Mouse (Mus musculus) neural tube, embryonic 12.5 days (tissue): ENCODE measurements around the gene Olfr702. TPM values are rescaled to one million over a fixed set of nuclear protein-coding genes. Genes with fewer than 3 reads are reported as not detected.

Experiments
- ATAC-seq: fragments of 200-750 bp; cut with Nextera tagmentation; 2 replicates; pipeline ENCODE4 v1.8.0; 2017; ENCODE audit warnings: low read depth, mild to moderate bottlenecking, moderate TSS enrichment, moderate library complexity; ENCODE audit not compliant: low FRiP score
- H3K27ac ChIP-seq: fragments of 300-500 bp; sonication (generic); 2 replicates; pipeline ENCODE4 v1.5.1; 2016
- H3K27me3 ChIP-seq: fragments of 300-500 bp; sonication (generic); replicated peaks from 2 replicates; pipeline ENCODE4 v1.6.1; 2016; ENCODE audit warnings: mild to moderate bottlenecking
- H3K36me3 ChIP-seq: fragments of 300-500 bp; sonication (generic); 2 replicates; pipeline ENCODE4 v1.6.1; 2016; ENCODE audit warnings: mild to moderate bottlenecking
- H3K4me1 ChIP-seq: fragments of 300-500 bp; sonication (generic); 2 replicates; pipeline ENCODE4 v1.6.1; 2016
- H3K4me2 ChIP-seq: fragments of 300-500 bp; sonication (generic); replicated peaks from 2 replicates; pipeline ENCODE4 v1.6.1; 2016; ENCODE audit warnings: mild to moderate bottlenecking
- H3K4me3 ChIP-seq: fragments of 300-500 bp; sonication (generic); 2 replicates; pipeline ENCODE4 v1.5.1; 2016
- H3K9ac ChIP-seq: fragments of 300-500 bp; sonication (generic); 2 replicates; pipeline ENCODE4 v1.6.1; 2016; ENCODE audit warnings: mild to moderate bottlenecking
- H3K9me3 ChIP-seq: fragments of 300-500 bp; sonication (generic); 2 replicates; pipeline ENCODE4 v1.6.1; 2016; ENCODE audit warnings: mild to moderate bottlenecking
- WGBS: fragments of 180-500 bp; shearing (Covaris S2); methylation state at CpG from one replicate; pipeline ENCODE4 v1.1.7; 2016; 5-methylcytosine and 5-hydroxymethylcytosine counted together
- polyA plus RNA-seq: library from polyadenylated mRNA; unstranded; fragments of >200 nt; fragmentation: Nextera tagmentation; extraction: Ambion mirVana; gene quantifications from 2 replicates; pipeline ENCODE4 v1.2.1, GENCODE M21; 2016

Olfr702 gene
- polyA plus RNA-seq, result not detected in 2 replicates

- no peaks in the 10 kb centered on the region for H3K9me3 ChIP-seq
- no peak within 1 kb of the TSS for H3K4me2 ChIP-seq
- no peak within 1 kb of the TSS for H3K27ac ChIP-seq
- H3K9ac ChIP-seq, result no peak within 1 kb of the TSS
- no peak for ATAC-seq
- H3K4me3 ChIP-seq, result no peak within 1 kb of the TSS
- H3K4me1 ChIP-seq, result no peaks in the 10 kb centered on the region
- H3K27me3 ChIP-seq, result no peaks in the 10 kb centered on the region
- H3K36me3 ChIP-seq, result no peaks in the 10 kb centered on the region
Measured at GRCm38 (mm10) chr7:106833793-106834192, at the start of gene Olfr702. Gene Olfr702 (minus strand): TSS chr7:106833893.

GRCm38 (mm10) chr7:106876791-106877190 lies 43.1 kb upstream of the Olfr702 start, which contains the start of gene Olfr705:
Gene Olfr705 (minus strand): TSS chr7:106876891.
- no peak within 1 kb of the TSS for H3K4me3 ChIP-seq
- H3K9ac ChIP-seq, result no peak within 1 kb of the TSS
- ATAC-seq, result no peak
- no peaks in the 10 kb centered on the region for H3K9me3 ChIP-seq
- H3K4me2 ChIP-seq, result no peak within 1 kb of the TSS
- H3K36me3 ChIP-seq, result no peaks in the 10 kb centered on the region
- WGBS, result 84% methylated on average over 3 of the region's 3 CpGs
- H3K4me1 ChIP-seq, result no peaks in the 10 kb centered on the region
- H3K27me3 ChIP-seq, result no peaks in the 10 kb centered on the region
- H3K27ac ChIP-seq, result no peak within 1 kb of the TSS

GRCm38 (mm10) chr7:106862885-106863284 lies 29.2 kb upstream of the Olfr702 start, which contains the start of gene Olfr704:
Gene Olfr704 (plus strand): TSS chr7:106863185.
- H3K9me3 ChIP-seq, result no peaks in the 10 kb centered on the region
- no peaks in the 10 kb centered on the region for H3K27me3 ChIP-seq
- no peak within 1 kb of the TSS for H3K9ac ChIP-seq
- H3K27ac ChIP-seq, result no peak within 1 kb of the TSS
- no peaks in the 10 kb centered on the region for H3K36me3 ChIP-seq
- no peak for ATAC-seq
- no peak within 1 kb of the TSS for H3K4me2 ChIP-seq
- no peaks in the 10 kb centered on the region for H3K4me1 ChIP-seq
- H3K4me3 ChIP-seq, result no peak within 1 kb of the TSS

- H3K4me1 ChIP-seq, result no peaks in the 10 kb centered on the region
- ATAC-seq, result no peak
- no peaks in the 10 kb centered on the region for H3K9me3 ChIP-seq
- no peak within 1 kb of the TSS for H3K4me2 ChIP-seq
- no peaks in the 10 kb centered on the region for H3K27me3 ChIP-seq
- no peak within 1 kb of the TSS for H3K27ac ChIP-seq
- no peak within 1 kb of the TSS for H3K4me3 ChIP-seq
- H3K9ac ChIP-seq, result no peak within 1 kb of the TSS
- no peaks in the 10 kb centered on the region for H3K36me3 ChIP-seq
- 78% methylated on average over 2 of the region's 2 CpGs for WGBS
Measured at GRCm38 (mm10) chr7:106843060-106843459, 9.4 kb upstream of the Olfr702 start, which contains the start of gene Olfr703. Gene Olfr703 (plus strand): TSS chr7:106843360.

- Histone ChIP-seq H3K27me3 (no peaks in the 10 kb centered on the region), H3K9ac (no peak overlapping the region), H3K27ac (no peak overlapping the region), H3K4me1 (no peaks in the 10 kb centered on the region), H3K9me3 (no peaks in the 10 kb centered on the region), H3K4me3 (no peak overlapping the region), H3K36me3 (no peaks in the 10 kb centered on the region), H3K4me2 (no peak overlapping the region)
- ATAC-seq, result no peak
Measured at GRCm38 (mm10) chr7:106818414-106818813, 15.3 kb downstream of the Olfr702 start.

- H3K27ac ChIP-seq, result no peak overlapping the region
Measured at GRCm38 (mm10) chr7:106815775-106816174, 17.9 kb downstream of the Olfr702 start.

GRCm38 (mm10) chr7:106813829-106814228 lies 19.9 kb downstream of the Olfr702 start, which contains the start of gene Olfr701:
Gene Olfr701 (plus strand): TSS chr7:106814129.
- 75% methylated on average over 2 of the region's 2 CpGs for WGBS
- Histone ChIP-seq H3K4me3 (no peak within 1 kb of the TSS), H3K9me3 (no peaks in the 10 kb centered on the region), H3K9ac (no peak within 1 kb of the TSS), H3K27me3 (no peaks in the 10 kb centered on the region), H3K27ac (no peak within 1 kb of the TSS), H3K4me2 (no peak within 1 kb of the TSS), H3K4me1 (no peaks in the 10 kb centered on the region), H3K36me3 (no peaks in the 10 kb centered on the region)
- no peak for ATAC-seq

More at GRCm38 (mm10) chr7:106815775-106816174, 17.9 kb downstream of the Olfr702 start:
- Histone ChIP-seq H3K4me1 (no peaks in the 10 kb centered on the region), H3K9me3 (no peaks in the 10 kb centered on the region), H3K36me3 (no peaks in the 10 kb centered on the region), H3K4me3 (no peak overlapping the region), H3K4me2 (no peak overlapping the region), H3K27me3 (no peaks in the 10 kb centered on the region), H3K9ac (no peak overlapping the region)
- no peak for ATAC-seq
- WGBS, result 63% methylated on average over 2 of the region's 2 CpGs

GRCm38 (mm10) chr7:106808734-106809133 lies 25.0 kb downstream of the Olfr702 start, which contains the start of gene Olfr700:
Gene Olfr700 (minus strand): TSS chr7:106808834.
- H3K4me3 ChIP-seq, result no peak within 1 kb of the TSS

GRCm38 (mm10) chr7:106793098-106793497 lies 40.6 kb downstream of the Olfr702 start, which contains the start of gene Olfr699:
Gene Olfr699 (minus strand): TSS chr7:106793198.
- H3K9me3 ChIP-seq, result no peaks in the 10 kb centered on the region
- no peaks in the 10 kb centered on the region for H3K36me3 ChIP-seq
- no peak for ATAC-seq
- H3K9ac ChIP-seq, result no peak within 1 kb of the TSS
- WGBS, result 89% methylated on average over 1 of the region's 1 CpGs
- H3K4me1 ChIP-seq, result no peaks in the 10 kb centered on the region
- H3K4me2 ChIP-seq, result no peak within 1 kb of the TSS
- H3K4me3 ChIP-seq, result no peak within 1 kb of the TSS
- no peak within 1 kb of the TSS for H3K27ac ChIP-seq
- H3K27me3 ChIP-seq, result no peaks in the 10 kb centered on the region

More at GRCm38 (mm10) chr7:106808734-106809133, 25.0 kb downstream of the Olfr702 start, which contains the start of gene Olfr700:
- Histone ChIP-seq H3K4me1 (no peaks in the 10 kb centered on the region), H3K36me3 (no peaks in the 10 kb centered on the region), H3K9ac (no peak within 1 kb of the TSS), H3K27me3 (no peaks in the 10 kb centered on the region), H3K4me2 (no peak within 1 kb of the TSS), H3K27ac (no peak within 1 kb of the TSS), H3K9me3 (no peaks in the 10 kb centered on the region)
- 79% methylated on average over 1 of the region's 1 CpGs for WGBS
- ATAC-seq, result no peak

GRCm38 (mm10) chr7:106788330-106788729 lies 45.4 kb downstream of the Olfr702 start:
- Histone ChIP-seq H3K27me3 (no peaks in the 10 kb centered on the region), H3K36me3 (no peaks in the 10 kb centered on the region), H3K4me2 (no peak overlapping the region), H3K9ac (no peak overlapping the region), H3K9me3 (no peaks in the 10 kb centered on the region), H3K4me3 (no peak overlapping the region), H3K27ac (no peak overlapping the region), H3K4me1 (no peaks in the 10 kb centered on the region)
- no peak for ATAC-seq

Other genes starting within 250 kb of the Olfr702 start
- gene Olfr693, start 153.3 kb downstream of the Olfr702 start, polyA plus RNA-seq, result not detected in 2 replicates
- gene Olfr694, start 142.1 kb downstream of the Olfr702 start, polyA plus RNA-seq, result not detected in 2 replicates
- gene Olfr695, start 117.5 kb downstream of the Olfr702 start, polyA plus RNA-seq, result not detected in 2 replicates
- gene Olfr697, start 91.5 kb downstream of the Olfr702 start, polyA plus RNA-seq, result not detected in 2 replicates
- gene Olfr698, start 78.5 kb downstream of the Olfr702 start, polyA plus RNA-seq, result not detected in 2 replicates
- not detected in 2 replicates for gene Olfr699, start 40.7 kb downstream of the Olfr702 start, polyA plus RNA-seq
- not detected in 2 replicates for gene Olfr700, start 25.1 kb downstream of the Olfr702 start, polyA plus RNA-seq
- gene Olfr701, start 19.8 kb downstream of the Olfr702 start, polyA plus RNA-seq, result not detected in 2 replicates
- not detected in 2 replicates for gene Olfr703, start 9.5 kb upstream of the Olfr702 start, polyA plus RNA-seq
- not detected in 2 replicates for gene Olfr704, start 29.3 kb upstream of the Olfr702 start, polyA plus RNA-seq
- not detected in 2 replicates for gene Olfr705, start 43.0 kb upstream of the Olfr702 start, polyA plus RNA-seq
- gene Olfr706, start 54.3 kb upstream of the Olfr702 start, polyA plus RNA-seq, result not detected in 2 replicates
- gene Olfr707, start 67.3 kb upstream of the Olfr702 start, polyA plus RNA-seq, result not detected in 2 replicates
- not detected in 2 replicates for gene Olfr1532-ps1, start 74.1 kb upstream of the Olfr702 start, polyA plus RNA-seq
- not detected in 2 replicates for gene Olfr709-ps1, start 98.3 kb upstream of the Olfr702 start, polyA plus RNA-seq
- gene Olfr710, start 114.4 kb upstream of the Olfr702 start, polyA plus RNA-seq, result not detected in 2 replicates
- gene Olfr6, start 130.0 kb upstream of the Olfr702 start, polyA plus RNA-seq, result not detected in 2 replicates
- gene Olfr711, start 141.6 kb upstream of the Olfr702 start, polyA plus RNA-seq, result not detected in 2 replicates
- gene Olfr2, start 172.2 kb upstream of the Olfr702 start, polyA plus RNA-seq, result not detected in 2 replicates
- gene Olfr713, start 197.3 kb upstream of the Olfr702 start, polyA plus RNA-seq, result not detected in 2 replicates
- gene Olfr714, start 237.1 kb upstream of the Olfr702 start, polyA plus RNA-seq, result not detected in 2 replicates